Mouse (Mus musculus): ENCODE results near the gene Chrnb1. TPM values are rescaled to one million over a fixed set of nuclear protein-coding genes. Genes with fewer than 3 reads are reported as not detected.
A peak's percentile ranks its signal among the peaks of the same experiment; 100 is the strongest.

The Chrnb1 gene
- total RNA-seq (2014; rRNA removed) = 0.46 and 0.54 TPM in 2 replicates
- polyA plus RNA-seq (2012; rRNA removed) = 0.28 and 0.35 TPM in 2 replicates

- Histone ChIP-seq H3K27ac (replicated peaks; ENCODE audit: insufficient read depth, low read depth, low read length) (no peak within 1 kb of the TSS), H3K4me3 (ENCODE audit: insufficient read depth, low read depth, low read length) (peak within 1 kb of the TSS; percentile 54), H3K4me1 (ENCODE audit: control insufficient read depth, insufficient read depth, low read length) (0 out of 2 replicates have a peak, but pooled peaks cover 3% of the 10 kb centered on the region), H3K9ac (ENCODE audit: low read depth, low read length) (no peak within 1 kb of the TSS), H3K79me2 (ENCODE audit: control insufficient read depth, insufficient read depth, low read length) (no peaks in the 10 kb centered on the region), H3K36me3 (ENCODE audit: control insufficient read depth, insufficient read depth, low read length) (no peaks in the 10 kb centered on the region), H3K27me3 (ENCODE audit: control insufficient read depth, insufficient read depth, low read length) (no peaks in the 10 kb centered on the region)
- 2% methylated on average over 52 of the region's 52 CpGs for WGBS
- DNase-seq (ENCODE audit: extremely low read depth, low read depth, low spot score) = peak; percentile 98
- no peak for TF ChIP-seq CTCF (IDR thresholded peaks at IDR 0.05; ENCODE audit: low read depth, low read length)
- 0 out of 2 replicates have a peak, but pooled peaks have one; percentile 23 for TF ChIP-seq POLR2A (IDR thresholded peaks at IDR 0.05; ENCODE audit: extremely low read depth, insufficient read depth, low read length)
Observed at GRCm38 (mm10) chr11:69795168-69795982, at the start of gene Chrnb1. Chrnb1 (minus strand) TSS chr11:69795943.

- TF ChIP-seq CTCF (IDR thresholded peaks at IDR 0.05; ENCODE audit: low read depth, low read length) = no peak
- no peak for TF ChIP-seq POLR2A (IDR thresholded peaks at IDR 0.05; ENCODE audit: extremely low read depth, insufficient read depth, low read length)
- Histone ChIP-seq H3K27ac (replicated peaks; ENCODE audit: insufficient read depth, low read depth, low read length) (peak overlapping the region; percentile 94), H3K4me3 (ENCODE audit: insufficient read depth, low read depth, low read length) (peak overlapping the region; percentile 94), H3K79me2 (ENCODE audit: control insufficient read depth, insufficient read depth, low read length) (no peaks in the 10 kb centered on the region), H3K36me3 (ENCODE audit: control insufficient read depth, insufficient read depth, low read length) (no peaks in the 10 kb centered on the region), H3K4me1 (ENCODE audit: control insufficient read depth, insufficient read depth, low read length) (peaks cover 2% of the 10 kb centered on the region), H3K27me3 (ENCODE audit: control insufficient read depth, insufficient read depth, low read length) (0 out of 2 replicates have a peak, but pooled peaks cover 3% of the 10 kb centered on the region), H3K9ac (ENCODE audit: low read depth, low read length) (peak overlapping the region; percentile 90)
- DNase-seq (ENCODE audit: extremely low read depth, low read depth, low spot score) = peak; percentile 56
- under 1% methylated on average over 7 of the region's 7 CpGs for WGBS
Observed at GRCm38 (mm10) chr11:69838714-69839104, 43.0 kb upstream of the Chrnb1 start.

GRCm38 (mm10) chr11:69837952-69838713 lies 42.4 kb upstream of the Chrnb1 start, which contains the start of gene Tmem256:
Tmem256 (plus strand) TSS chr11:69838514.
- Histone ChIP-seq H3K79me2 (ENCODE audit: control insufficient read depth, insufficient read depth, low read length) (no peaks in the 10 kb centered on the region), H3K4me3 (ENCODE audit: insufficient read depth, low read depth, low read length) (peak within 1 kb of the TSS; percentile 94), H3K4me1 (ENCODE audit: control insufficient read depth, insufficient read depth, low read length) (peaks cover 2% of the 10 kb centered on the region), H3K27ac (replicated peaks; ENCODE audit: insufficient read depth, low read depth, low read length) (peak within 1 kb of the TSS; percentile 94), H3K36me3 (ENCODE audit: control insufficient read depth, insufficient read depth, low read length) (no peaks in the 10 kb centered on the region), H3K9ac (ENCODE audit: low read depth, low read length) (peak within 1 kb of the TSS; percentile 90), H3K27me3 (ENCODE audit: control insufficient read depth, insufficient read depth, low read length) (0 out of 2 replicates have a peak, but pooled peaks cover 3% of the 10 kb centered on the region)
- DNase-seq (ENCODE audit: extremely low read depth, low read depth, low spot score) = peak; percentile 97
- TF ChIP-seq CTCF (IDR thresholded peaks at IDR 0.05; ENCODE audit: low read depth, low read length) (no peak), POLR2A (IDR thresholded peaks at IDR 0.05; ENCODE audit: extremely low read depth, insufficient read depth, low read length) (peak; percentile 89)
- WGBS = under 1% methylated on average over 34 of the region's 34 CpGs

GRCm38 (mm10) chr11:69837604-69837951 lies 41.8 kb upstream of the Chrnb1 start, which contains the start of gene Nlgn2:
Nlgn2 (minus strand) TSS chr11:69837784.
- DNase-seq (ENCODE audit: extremely low read depth, low read depth, low spot score) = no peak
- 0 out of 2 replicates have a peak, but pooled peaks have one; percentile 19 for TF ChIP-seq POLR2A (IDR thresholded peaks at IDR 0.05; ENCODE audit: extremely low read depth, insufficient read depth, low read length)
- no peak for TF ChIP-seq CTCF (IDR thresholded peaks at IDR 0.05; ENCODE audit: low read depth, low read length)
- Histone ChIP-seq H3K36me3 (ENCODE audit: control insufficient read depth, insufficient read depth, low read length) (no peaks in the 10 kb centered on the region), H3K9ac (ENCODE audit: low read depth, low read length) (peak within 1 kb of the TSS; percentile 90), H3K27ac (replicated peaks; ENCODE audit: insufficient read depth, low read depth, low read length) (peak within 1 kb of the TSS; percentile 94), H3K4me3 (ENCODE audit: insufficient read depth, low read depth, low read length) (peak within 1 kb of the TSS; percentile 94), H3K79me2 (ENCODE audit: control insufficient read depth, insufficient read depth, low read length) (no peaks in the 10 kb centered on the region), H3K4me1 (ENCODE audit: control insufficient read depth, insufficient read depth, low read length) (peaks cover 2% of the 10 kb centered on the region), H3K27me3 (ENCODE audit: control insufficient read depth, insufficient read depth, low read length) (0 out of 2 replicates have a peak, but pooled peaks cover 3% of the 10 kb centered on the region)
- 0% methylated on average over 29 of the region's 32 CpGs for WGBS

- no peaks in the 10 kb centered on the region for H3K36me3 ChIP-seq (ENCODE audit: control insufficient read depth, insufficient read depth, low read length)
- no peak for TF ChIP-seq POLR2A (IDR thresholded peaks at IDR 0.05; ENCODE audit: extremely low read depth, insufficient read depth, low read length)
- no peak for TF ChIP-seq CTCF (IDR thresholded peaks at IDR 0.05; ENCODE audit: low read depth, low read length)
- no peak overlapping the region for H3K27ac ChIP-seq (replicated peaks; ENCODE audit: insufficient read depth, low read depth, low read length)
- WGBS = 7% methylated on average over 49 of the region's 52 CpGs
- peak overlapping the region; percentile 53 for H3K9ac ChIP-seq (ENCODE audit: low read depth, low read length)
- peak overlapping the region; percentile 72 for H3K4me3 ChIP-seq (ENCODE audit: insufficient read depth, low read depth, low read length)
- 0 out of 2 replicates have a peak, but pooled peaks cover 3% of the 10 kb centered on the region for H3K27me3 ChIP-seq (ENCODE audit: control insufficient read depth, insufficient read depth, low read length)
- no peaks in the 10 kb centered on the region for H3K79me2 ChIP-seq (ENCODE audit: control insufficient read depth, insufficient read depth, low read length)
- H3K4me1 ChIP-seq (ENCODE audit: control insufficient read depth, insufficient read depth, low read length) = peaks cover 2% of the 10 kb centered on the region
- DNase-seq (ENCODE audit: extremely low read depth, low read depth, low spot score) = no peak
Observed at GRCm38 (mm10) chr11:69836703-69837576, 41.2 kb upstream of the Chrnb1 start.
